Mouse (Mus musculus): ENCODE data around the gene Lrrc75b. TPM values are rescaled to one million over a fixed set of nuclear protein-coding genes. Genes with fewer than 3 reads are reported as not detected.
A peak's percentile ranks its signal among the peaks of the same experiment; 100 is the strongest.

Lrrc75b gene
- total and polyA plus RNA-seq, 2 experiments from 2014 or later: 37.5 to 41.4 TPM

DNA sequence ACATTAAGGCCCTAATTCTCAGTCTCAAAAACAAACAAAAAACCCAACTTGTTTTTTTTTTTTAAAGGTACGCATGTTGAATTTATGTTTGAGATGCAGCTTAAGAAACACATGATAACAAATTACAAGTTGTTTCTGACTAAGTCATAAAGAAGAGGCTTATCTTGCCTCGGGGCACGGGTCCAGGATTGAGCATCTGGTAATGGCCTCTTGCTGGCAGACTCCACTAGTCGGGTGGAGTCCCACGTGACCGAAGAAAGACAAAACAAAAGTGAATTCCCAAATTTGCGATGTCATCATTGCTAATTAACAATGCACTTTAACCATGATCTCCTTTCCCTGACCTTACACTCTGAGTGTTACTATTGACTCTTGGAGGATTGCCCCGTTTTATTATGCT, 35.9 kb upstream of the Lrrc75b start:
- no peaks in the 10 kb centered on the region for H3K27me3 ChIP-seq (ENCODE audit: insufficient read depth, low read length)
- H3K9me3 ChIP-seq (ENCODE audit: low read length): no peaks in the 10 kb centered on the region
- no peaks in the 10 kb centered on the region for H3K36me3 ChIP-seq (ENCODE audit: insufficient read depth, low read length)
- H3K4me1 ChIP-seq (ENCODE audit: insufficient read depth, low read length): no peaks in the 10 kb centered on the region
- no peak for TF ChIP-seq CTCF (IDR thresholded peaks at IDR 0.05)
- H3K9ac ChIP-seq (replicated peaks; ENCODE audit: low read length, poor library complexity, severe bottlenecking): no peak overlapping the region
- H3K27ac ChIP-seq (ENCODE audit: low read depth, low read length): no peak overlapping the region
- WGBS: 82% methylated on average over 8 of the region's 8 CpGs
- DNase-seq (ENCODE audit: low spot score) (peak; percentile 30), ATAC-seq (ENCODE audit: low FRiP score) (no peak)
- no peak overlapping the region for H3K4me2 ChIP-seq (ENCODE audit: low read depth, low read length, poor library complexity, severe bottlenecking)
- H3K4me3 ChIP-seq (ENCODE audit: low read depth, low read length): no peak overlapping the region

DNA sequence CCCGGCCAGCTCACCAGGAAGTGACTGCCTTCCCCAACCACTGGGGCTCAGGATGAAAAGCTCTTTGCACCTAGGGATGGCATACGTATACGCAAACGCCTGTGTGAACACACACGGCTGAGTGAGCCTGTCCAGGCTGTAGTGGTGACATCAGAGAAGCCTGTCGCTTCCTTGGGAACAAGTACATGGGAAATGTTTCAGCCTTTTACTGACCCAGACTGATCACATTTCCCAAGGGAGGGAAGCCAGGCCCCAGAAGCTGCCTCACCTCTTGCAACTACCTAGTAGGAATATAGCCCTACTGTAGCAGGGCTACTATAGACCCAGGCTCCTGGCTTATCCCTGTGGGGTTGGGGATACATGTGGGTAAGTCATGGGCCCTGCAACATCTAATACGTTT, 32.5 kb upstream of the Lrrc75b start:
- Histone ChIP-seq H3K27me3 (ENCODE audit: insufficient read depth, low read length) (no peaks in the 10 kb centered on the region), H3K4me1 (ENCODE audit: insufficient read depth, low read length) (no peaks in the 10 kb centered on the region), H3K27ac (ENCODE audit: low read depth, low read length) (no peak overlapping the region), H3K4me2 (ENCODE audit: low read depth, low read length, poor library complexity, severe bottlenecking) (no peak overlapping the region), H3K9ac (replicated peaks; ENCODE audit: low read length, poor library complexity, severe bottlenecking) (no peak overlapping the region), H3K9me3 (ENCODE audit: low read length) (no peaks in the 10 kb centered on the region), H3K4me3 (ENCODE audit: low read depth, low read length) (no peak overlapping the region), H3K36me3 (ENCODE audit: insufficient read depth, low read length) (no peaks in the 10 kb centered on the region)
- TF ChIP-seq CTCF (IDR thresholded peaks at IDR 0.05): no peak
- DNase-seq (ENCODE audit: low spot score): no peak
- WGBS: 82% methylated on average over 7 of the region's 7 CpGs
- no peak for ATAC-seq (ENCODE audit: low FRiP score)

DNA sequence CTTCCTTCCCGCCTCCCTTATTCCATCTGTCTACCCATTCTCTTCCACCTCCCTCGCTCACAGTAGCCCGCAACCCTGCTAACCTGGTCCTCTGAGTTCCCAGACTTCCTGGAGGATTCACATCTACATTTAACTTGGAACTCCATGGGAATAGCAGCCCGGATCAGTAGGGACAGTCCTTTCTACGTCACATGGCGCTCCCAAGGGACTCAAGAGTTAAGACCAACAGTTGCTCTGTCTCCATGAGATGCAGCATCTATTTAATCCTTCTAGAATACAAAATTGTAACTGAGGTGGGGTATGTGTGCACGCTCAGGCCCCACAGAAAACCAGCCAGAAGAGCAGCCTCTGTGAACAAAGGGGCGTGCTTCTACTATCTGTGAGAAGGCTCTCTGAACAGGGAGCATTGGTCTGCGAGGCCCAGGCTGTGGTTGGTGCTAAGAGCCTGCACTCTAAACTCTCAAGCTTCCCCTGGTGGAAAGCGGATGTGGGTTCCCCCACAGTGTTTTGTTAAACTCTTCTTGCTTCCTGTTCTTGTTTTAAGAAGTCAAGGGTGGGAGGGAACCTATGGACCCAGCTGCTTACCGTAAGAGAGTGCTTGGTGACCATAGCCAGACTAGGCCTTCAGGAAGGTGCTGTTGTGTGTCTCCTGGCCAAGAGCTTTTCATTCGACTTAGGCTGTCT, 31.2 kb upstream of the Lrrc75b start:
- WGBS: 77% methylated on average over 12 of the region's 12 CpGs
- DNase-seq (ENCODE audit: low spot score): peak; percentile 4

DNA sequence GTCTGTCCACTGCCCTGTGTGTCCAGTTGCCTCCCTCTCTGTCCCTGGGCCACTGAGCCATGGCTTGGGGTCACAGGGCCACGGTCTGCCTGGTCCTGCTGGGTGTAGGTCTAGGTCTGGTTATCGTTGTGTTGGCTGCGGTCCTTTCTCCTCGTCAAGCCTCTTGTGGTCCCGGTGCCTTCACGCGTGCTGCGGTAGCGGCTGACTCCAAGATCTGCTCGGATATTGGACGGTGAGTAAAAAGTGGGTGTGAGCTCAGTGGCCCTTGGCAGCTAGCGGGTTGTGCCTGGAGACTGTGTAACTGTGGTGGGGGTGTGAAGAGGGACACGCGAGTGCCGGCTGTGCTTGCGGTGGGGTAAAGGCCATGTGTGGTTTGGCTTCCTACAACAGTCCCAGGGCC, 29.5 kb upstream of the Lrrc75b start:
- no peaks in the 10 kb centered on the region for H3K9me3 ChIP-seq (ENCODE audit: low read length)
- H3K4me3 ChIP-seq (ENCODE audit: low read depth, low read length): no peak overlapping the region
- H3K4me1 ChIP-seq (ENCODE audit: insufficient read depth, low read length): 0 out of 2 replicates have a peak, but pooled peaks cover 4% of the 10 kb centered on the region
- TF ChIP-seq CTCF (IDR thresholded peaks at IDR 0.05): no peak
- no peak overlapping the region for H3K27ac ChIP-seq (ENCODE audit: low read depth, low read length)
- H3K36me3 ChIP-seq (ENCODE audit: insufficient read depth, low read length): no peaks in the 10 kb centered on the region
- ATAC-seq (ENCODE audit: low FRiP score) (no peak), DNase-seq (ENCODE audit: low spot score) (no peak)
- no peaks in the 10 kb centered on the region for H3K27me3 ChIP-seq (ENCODE audit: insufficient read depth, low read length)
- no peak overlapping the region for H3K9ac ChIP-seq (replicated peaks; ENCODE audit: low read length, poor library complexity, severe bottlenecking)
- 80% methylated on average over 16 of the region's 16 CpGs for WGBS
- H3K4me2 ChIP-seq (ENCODE audit: low read depth, low read length, poor library complexity, severe bottlenecking): no peak overlapping the region

More for the DNA sequence above, 31.2 kb upstream of the Lrrc75b start:
- H3K4me2 ChIP-seq (ENCODE audit: low read depth, low read length, poor library complexity, severe bottlenecking): no peak overlapping the region
- no peaks in the 10 kb centered on the region for H3K36me3 ChIP-seq (ENCODE audit: insufficient read depth, low read length)
- no peak for TF ChIP-seq CTCF (IDR thresholded peaks at IDR 0.05)
- H3K4me1 ChIP-seq (ENCODE audit: insufficient read depth, low read length): 0 out of 2 replicates have a peak, but pooled peaks cover 3% of the 10 kb centered on the region
- no peak overlapping the region for H3K27ac ChIP-seq (ENCODE audit: low read depth, low read length)
- no peak overlapping the region for H3K9ac ChIP-seq (replicated peaks; ENCODE audit: low read length, poor library complexity, severe bottlenecking)
- no peaks in the 10 kb centered on the region for H3K27me3 ChIP-seq (ENCODE audit: insufficient read depth, low read length)
- no peaks in the 10 kb centered on the region for H3K9me3 ChIP-seq (ENCODE audit: low read length)
- no peak for ATAC-seq (ENCODE audit: low FRiP score)
- H3K4me3 ChIP-seq (ENCODE audit: low read depth, low read length): no peak overlapping the region

DNA sequence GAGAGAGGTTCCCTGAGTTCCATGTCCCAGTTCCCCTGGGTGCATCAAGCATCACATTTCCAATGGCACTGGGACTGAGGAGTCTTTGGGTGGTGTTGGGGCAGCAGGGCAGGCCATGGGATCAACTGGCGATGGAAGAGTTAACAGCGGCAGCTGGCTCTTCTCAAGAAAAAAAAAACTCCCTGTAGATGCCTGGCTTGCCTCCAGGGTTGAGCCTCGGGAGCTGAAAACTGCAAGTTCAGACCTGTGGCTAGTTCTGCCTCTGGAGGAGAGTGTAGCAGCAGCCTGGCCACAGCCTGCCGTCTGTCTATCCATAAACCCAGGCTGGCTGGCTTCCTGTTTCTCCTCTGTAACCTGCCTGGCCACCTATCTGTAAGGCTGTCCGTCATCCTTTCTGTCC, 29.0 kb upstream of the Lrrc75b start, which contains the start of gene Ggt5:
Gene Ggt5, plus strand, starts transcription at position 212 of the 400 bp plus-strand sequence.
- Histone ChIP-seq H3K4me1 (ENCODE audit: insufficient read depth, low read length) (0 out of 2 replicates have a peak, but pooled peaks cover 4% of the 10 kb centered on the region), H3K9me3 (ENCODE audit: low read length) (no peaks in the 10 kb centered on the region), H3K9ac (replicated peaks; ENCODE audit: low read length, poor library complexity, severe bottlenecking) (no peak within 1 kb of the TSS), H3K27ac (ENCODE audit: low read depth, low read length) (no peak within 1 kb of the TSS), H3K4me2 (ENCODE audit: low read depth, low read length, poor library complexity, severe bottlenecking) (no peak within 1 kb of the TSS), H3K4me3 (ENCODE audit: low read depth, low read length) (no peak within 1 kb of the TSS), H3K36me3 (ENCODE audit: insufficient read depth, low read length) (no peaks in the 10 kb centered on the region), H3K27me3 (ENCODE audit: insufficient read depth, low read length) (no peaks in the 10 kb centered on the region)
- no peak for TF ChIP-seq CTCF (IDR thresholded peaks at IDR 0.05)
- WGBS: 33% methylated on average over 5 of the region's 5 CpGs
- ATAC-seq (ENCODE audit: low FRiP score) (no peak), DNase-seq (ENCODE audit: low spot score) (peak; percentile 67)

DNA sequence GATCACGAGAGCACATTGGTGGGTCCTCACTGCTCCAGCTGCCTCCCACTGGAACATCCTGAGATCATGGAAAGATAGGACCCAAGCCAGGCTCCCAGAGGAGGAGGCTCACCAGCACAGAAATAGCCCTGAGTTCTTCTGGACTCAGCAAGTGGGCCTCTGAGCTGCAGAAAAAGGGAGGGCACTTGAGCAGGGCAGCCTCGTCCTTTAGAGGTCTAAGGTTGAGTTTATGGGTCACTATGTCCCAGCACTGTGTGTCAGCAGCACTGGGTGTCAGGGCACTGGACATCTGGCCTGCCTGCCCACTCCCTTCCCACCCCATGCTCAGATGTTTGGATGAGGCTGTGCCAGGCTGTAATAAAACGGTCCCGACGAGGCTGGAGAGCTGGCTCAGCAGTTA, 28.2 kb upstream of the Lrrc75b start:
- Histone ChIP-seq H3K4me3 (ENCODE audit: low read depth, low read length) (no peak overlapping the region), H3K9me3 (ENCODE audit: low read length) (no peaks in the 10 kb centered on the region), H3K27me3 (ENCODE audit: insufficient read depth, low read length) (no peaks in the 10 kb centered on the region), H3K27ac (ENCODE audit: low read depth, low read length) (no peak overlapping the region), H3K4me2 (ENCODE audit: low read depth, low read length, poor library complexity, severe bottlenecking) (no peak overlapping the region), H3K36me3 (ENCODE audit: insufficient read depth, low read length) (no peaks in the 10 kb centered on the region), H3K9ac (replicated peaks; ENCODE audit: low read length, poor library complexity, severe bottlenecking) (no peak overlapping the region), H3K4me1 (ENCODE audit: insufficient read depth, low read length) (0 out of 2 replicates have a peak, but pooled peaks cover 4% of the 10 kb centered on the region)
- TF ChIP-seq CTCF (IDR thresholded peaks at IDR 0.05): no peak
- ATAC-seq (ENCODE audit: low FRiP score): peak; percentile 9; the same call in 1 of the 2 replicates
- 76% methylated on average over 5 of the region's 5 CpGs for WGBS
- no peak for DNase-seq (ENCODE audit: low spot score)

Data from midbrain, postnatal 0 days (tissue).